Mouse (Mus musculus) T-helper 1 cell (primary cell): Measurements from ENCODE around the gene Olfr665.
"Not testable (repeated sequence)": the region's sequence is repeated elsewhere in the genome, so short reads cannot be mapped to it uniquely, and the experiment has no call there.

Source experiments
- in situ Hi-C: fragments of 300-600 bp; cut with MboI, MseI; formaldehyde crosslinking; loops from one replicate; pipeline ENCODE4 v1.15.1; 2025; ENCODE audit warnings: high pct_unique_total_duplicates

Olfr665 gene

GRCm38 (mm10) chr7:104877731-104878130 lies at the start of gene Olfr665:
Gene Olfr665, plus strand, starts transcription at chr7:104878031.
- in situ Hi-C loops: no loop called here

GRCm38 (mm10) chr7:104842503-104842902 lies 35.3 kb upstream of the Olfr665 start, which contains the start of gene Usp17lb:
Gene Usp17lb, minus strand, starts transcription at chr7:104842603.
- in situ Hi-C loops: no loop called here

GRCm38 (mm10) chr7:104843731-104844287 lies 34.0 kb upstream of the Olfr665 start:
- in situ Hi-C loops: no loop called here

- in situ Hi-C loops: not testable (repeated sequence)
These were observed 26.3 kb upstream of the Olfr665 start for GRCm38 (mm10) chr7:104851546-104851945.

- in situ Hi-C loops: no loop called here
These were observed 22.5 kb upstream of the Olfr665 start for GRCm38 (mm10) chr7:104855248-104855750.

GRCm38 (mm10) chr7:104856709-104857108 lies 21.1 kb upstream of the Olfr665 start, which contains the start of gene Usp17la:
Gene Usp17la, plus strand, starts transcription at chr7:104857009.
- in situ Hi-C loops: not testable (repeated sequence)

- in situ Hi-C loops: no loop called here
These were observed 20.1 kb upstream of the Olfr665 start for GRCm38 (mm10) chr7:104857683-104858082.

GRCm38 (mm10) chr7:104861381-104861780 lies 16.4 kb upstream of the Olfr665 start:
- in situ Hi-C loops: no loop called here

- in situ Hi-C loops: no loop called here
These were observed 18.0 kb downstream of the Olfr665 start, which contains the start of gene Olfr666 for GRCm38 (mm10) chr7:104895852-104896251. Gene Olfr666, minus strand, starts transcription at chr7:104895952.

- in situ Hi-C loops: no loop called here
These were observed 43.6 kb downstream of the Olfr665 start, which contains the start of gene Olfr667 for GRCm38 (mm10) chr7:104921382-104921781. Gene Olfr667, minus strand, starts transcription at chr7:104921482.

GRCm38 (mm10) chr7:104927957-104928356 lies 50.1 kb downstream of the Olfr665 start, which contains the start of gene Olfr668:
Gene Olfr668, minus strand, starts transcription at chr7:104928057.
- in situ Hi-C loops: no loop called here
